ENCODE assay signal across 8 mouse cellular contexts in genomic region chr19:5568470-5569140, GRCm38 (mm10). TPM values are rescaled to one million over a fixed set of nuclear protein-coding genes. Genes with fewer than 3 reads are reported as not detected.
DNase-seq lines count a peak whose midpoint lies in the region; ATAC-seq lines count a peak whose summit lies in the region.

No protein-coding gene starts in this region.

- peaks cover 4% of the 10 kb centered on the region; the same call in 1 of the 2 replicates for H3K27me3 ChIP-seq in intestine, embryonic 14.5 days (replicated peaks; ENCODE audit: control insufficient read depth, insufficient read depth, low read length)

- H3K4me3 ChIP-seq in intestine, embryonic 14.5 days (ENCODE audit: low read depth, low read length), result peak overlapping the region; percentile 70

- peak overlapping the region; percentile 60; the same call in 1 of the 2 replicates for H3K9ac ChIP-seq in intestine, embryonic 14.5 days (ENCODE audit: low read length)

- peak; percentile 14 for ATAC-seq in intestine, embryonic 14.5 days (replicated peaks; ENCODE audit: low FRiP score, low TSS enrichment, low read depth)
- peak; percentile 52 for ATAC-seq in megakaryocyte-erythroid progenitor cell, adult 5-6 weeks (replicated peaks; ENCODE audit: low FRiP score, low TSS enrichment, poor library complexity, severe bottlenecking)

- peaks cover 14% of the 10 kb centered on the region for H3K4me1 ChIP-seq in intestine, embryonic 14.5 days (replicated peaks; ENCODE audit: control insufficient read depth, insufficient read depth, low read length)

- 8% methylated on average over 27 of the region's 27 CpGs for WGBS in intestine, embryonic 14.5 days

- peak overlapping the region; percentile 87 for H3K27ac ChIP-seq in intestine, embryonic 14.5 days (ENCODE audit: low read depth)

- H3K36me3 ChIP-seq in intestine, embryonic 14.5 days (ENCODE audit: control insufficient read depth, insufficient read depth, low read length), result 0 out of 2 replicates have a peak, but pooled peaks cover 5% of the 10 kb centered on the region

- intact Hi-C loops in left cerebral cortex, postnatal 14 days (cut with DNase I), result loop anchor here (1.0 to 10.0 kb wide), 3 partner anchors 39 to 134 kb away; partner anchors contain the start of gene Fibp

- H3K9me3 ChIP-seq in intestine, embryonic 14.5 days (ENCODE audit: control insufficient read depth, low read length), result no peaks in the 10 kb centered on the region

- DNase-seq in adrenal gland, adult 2 months, result peak; percentile 86
- peak; percentile 96 for DNase-seq in embryo, embryonic 10.5 days (ENCODE audit: low spot score)
- peak; percentile 68 for DNase-seq in gastrocnemius, postnatal 25 days
- peak; percentile 91 for DNase-seq in intestine, embryonic 14.5 days (ENCODE audit: low spot score)
- DNase-seq in left cerebral cortex, postnatal 14 days (ENCODE audit: low spot score in 2 of 2), result peak; percentile 82 to 85
- peak; percentile 81 for DNase-seq in right cerebral cortex, postnatal 14 days
- peak; percentile 71 to 84 for DNase-seq in urinary bladder, postnatal 4 days (ENCODE audit: low spot score in 2 of 2)

- peak overlapping the region; percentile 59 for H3K4me2 ChIP-seq in intestine, embryonic 14.5 days (ENCODE audit: low read length)

RNA-seq across cellular contexts. Expression of gene Ap5b1, which starts 0.8 kb away (rescaled TPM):
- total RNA-seq in adrenal gland, adult 2 months (2021), result 1 to 10 TPM; 8.4 to 9.4 TPM
- 12.8 and 16.8 TPM in 2 replicates for polyA plus RNA-seq in adrenal gland, adult 2 months (2012; rRNA removed)
- 1 to 10 TPM; 1.4 to 1.5 TPM for total RNA-seq in gastrocnemius, postnatal 25 days (2021)
- polyA plus RNA-seq in intestine, embryonic 14.5 days (2014; fragmentation: Nextera tagmentation; extraction: Ambion mirVana), result 6.1 and 6.5 TPM in 2 replicates
- 1 to 10 TPM; 7.4 to 8.2 TPM for total RNA-seq in left cerebral cortex, postnatal 14 days (2021)
- total RNA-seq in megakaryocyte-erythroid progenitor cell, adult 5-6 weeks (2014; fragmentation: Nextera tagmentation), result 4.0 and 5.5 TPM in 2 replicates
- total RNA-seq in megakaryocyte-erythroid progenitor cell, adult 5-6 weeks (2017), result 1.4 and 4.3 TPM in 2 replicates

RNA-seq across cellular contexts. Expression of gene Ovol1, which starts 8.2 kb away (rescaled TPM):
- not detected for total RNA-seq in adrenal gland, adult 2 months (2021)
- polyA plus RNA-seq in adrenal gland, adult 2 months (2012; rRNA removed), result not detected in 2 replicates
- total RNA-seq in gastrocnemius, postnatal 25 days (2021), result not detected
- 17.5 and 18.6 TPM in 2 replicates for polyA plus RNA-seq in intestine, embryonic 14.5 days (2014; fragmentation: Nextera tagmentation; extraction: Ambion mirVana)
- not detected for total RNA-seq in left cerebral cortex, postnatal 14 days (2021)
- total RNA-seq in megakaryocyte-erythroid progenitor cell, adult 5-6 weeks (2014; fragmentation: Nextera tagmentation), result not detected in 2 replicates
- not detected in 2 replicates for total RNA-seq in megakaryocyte-erythroid progenitor cell, adult 5-6 weeks (2017)

RNA-seq across cellular contexts. Expression of gene Rnaseh2c, which starts 33.1 kb away (rescaled TPM):
- total RNA-seq in adrenal gland, adult 2 months (2021), result 100 to 1,000 TPM; 109 to 147 TPM
- 97.9 and 99.7 TPM in 2 replicates for polyA plus RNA-seq in adrenal gland, adult 2 months (2012; rRNA removed)
- total RNA-seq in gastrocnemius, postnatal 25 days (2021), result 10 to 100 TPM; 45.2 to 47.1 TPM
- 124 and 131 TPM in 2 replicates for polyA plus RNA-seq in intestine, embryonic 14.5 days (2014; fragmentation: Nextera tagmentation; extraction: Ambion mirVana)
- total RNA-seq in left cerebral cortex, postnatal 14 days (2021), result 10 to 100 TPM; 83.1 to 98.5 TPM
- 173 and 247 TPM in 2 replicates for total RNA-seq in megakaryocyte-erythroid progenitor cell, adult 5-6 weeks (2014; fragmentation: Nextera tagmentation)
- 72.8 and 97.8 TPM in 2 replicates for total RNA-seq in megakaryocyte-erythroid progenitor cell, adult 5-6 weeks (2017)

RNA-seq across cellular contexts. Expression of gene Kat5, which starts 41.4 kb away (rescaled TPM):
- total RNA-seq in adrenal gland, adult 2 months (2021), result 10 to 100 TPM; 75.5 to 76.9 TPM
- polyA plus RNA-seq in adrenal gland, adult 2 months (2012; rRNA removed), result 43.8 and 54.1 TPM in 2 replicates
- 10 to 100 TPM; 15.6 to 15.7 TPM for total RNA-seq in gastrocnemius, postnatal 25 days (2021)
- 31.8 and 33.3 TPM in 2 replicates for polyA plus RNA-seq in intestine, embryonic 14.5 days (2014; fragmentation: Nextera tagmentation; extraction: Ambion mirVana)
- 10 to 100 TPM; 76.1 to 81.7 TPM for total RNA-seq in left cerebral cortex, postnatal 14 days (2021)
- 46.2 and 55.6 TPM in 2 replicates for total RNA-seq in megakaryocyte-erythroid progenitor cell, adult 5-6 weeks (2014; fragmentation: Nextera tagmentation)
- 60.7 and 86.1 TPM in 2 replicates for total RNA-seq in megakaryocyte-erythroid progenitor cell, adult 5-6 weeks (2017)

RNA-seq across cellular contexts. Expression of gene Snx32, which starts 58.3 kb away (rescaled TPM):
- total RNA-seq in adrenal gland, adult 2 months (2021), result 10 to 100 TPM; 12.2 to 14.1 TPM
- 13.0 and 15.0 TPM in 2 replicates for polyA plus RNA-seq in adrenal gland, adult 2 months (2012; rRNA removed)
- 1 to 10 TPM; 6.9 to 7.5 TPM for total RNA-seq in gastrocnemius, postnatal 25 days (2021)
- polyA plus RNA-seq in intestine, embryonic 14.5 days (2014; fragmentation: Nextera tagmentation; extraction: Ambion mirVana), result 9.4 and 10.8 TPM in 2 replicates
- total RNA-seq in left cerebral cortex, postnatal 14 days (2021), result 10 to 100 TPM; 78.7 to 83.6 TPM
- total RNA-seq in megakaryocyte-erythroid progenitor cell, adult 5-6 weeks (2014; fragmentation: Nextera tagmentation), result 6.6 TPM in 2 replicates
- total RNA-seq in megakaryocyte-erythroid progenitor cell, adult 5-6 weeks (2017), result 0.61 and 4.6 TPM in 2 replicates

Comparison
In these comparisons a context has a peak if more than half of its experiments do, and no peak if none do; other contexts are left out.
1. Peak in every context shown above with its lines: DNase-seq, ATAC-seq, H3K4me3 ChIP-seq and H3K27ac ChIP-seq.